Mouse (Mus musculus) myocyte (in vitro differentiated cells): Measurements from ENCODE around the gene Foxc1. TPM values are rescaled to one million over a fixed set of nuclear protein-coding genes. Genes with fewer than 3 reads are reported as not detected.

Experiments
- H3K27me3 ChIP-seq: one replicate; pipeline ENCODE4 v1.6.1; 2011; ENCODE audit not compliant: control insufficient read depth, insufficient read depth, insufficient read length
- H3K36me3 ChIP-seq: one replicate; pipeline ENCODE4 v1.6.1; 2011; ENCODE audit not compliant: control insufficient read depth, insufficient read depth
- H3K4me2 ChIP-seq: one replicate; pipeline ENCODE4 v1.6.1; 2011; ENCODE audit warnings: low read depth, control low read depth
- H3K4me3 ChIP-seq: one replicate; pipeline ENCODE4 v1.5.1; 2011; ENCODE audit warnings: mild to moderate bottlenecking, control low read depth, moderate library complexity
- H3K79me2 ChIP-seq: one replicate; pipeline ENCODE4 v1.6.1; 2011; ENCODE audit not compliant: control insufficient read depth, insufficient read depth
- H3ac ChIP-seq: one replicate; pipeline ENCODE4 v1.6.1; 2011; ENCODE audit not compliant: control insufficient read depth, insufficient read length
- CEBPB ChIP-seq: IDR thresholded peaks from 2 replicates; pipeline ENCODE4 v1.6.1; 2011; ENCODE audit warnings: mild to moderate bottlenecking, moderate library complexity; ENCODE audit not compliant: poor library complexity, insufficient read depth, severe bottlenecking
- E2F4 ChIP-seq: IDR thresholded peaks from one replicate; pipeline ENCODE4 v1.6.1; 2011; ENCODE audit warnings: mild to moderate bottlenecking, control low read depth, moderate library complexity; ENCODE audit not compliant: insufficient read depth
- MAX ChIP-seq: IDR thresholded peaks from one replicate; pipeline ENCODE4 v1.6.1; 2011; ENCODE audit warnings: low read depth, mild to moderate bottlenecking, control low read depth
- MYOD1 ChIP-seq, 3 experiments: IDR thresholded peaks; one replicate each; pipeline ENCODE4 v1.6.1; 2011; ENCODE audit warnings: control low read depth in 2 of 3, low read depth in 2 of 3, mild to moderate bottlenecking in 2 of 3, moderate library complexity in 1 of 3; ENCODE audit not compliant: insufficient read length in 2 of 3, control insufficient read depth in 1 of 3
- MYOG ChIP-seq, 3 experiments: IDR thresholded peaks; one replicate each; pipeline ENCODE4 v1.6.1; 2011; ENCODE audit warnings: control low read depth in 2 of 3, low read depth in 2 of 3, mild to moderate bottlenecking in 2 of 3; ENCODE audit not compliant: insufficient read length in 2 of 3, control insufficient read depth in 1 of 3, insufficient read depth in 1 of 3
- POLR2A ChIP-seq: IDR thresholded peaks from one replicate; pipeline ENCODE4 v1.6.1; 2011; ENCODE audit warnings: low read depth, mild to moderate bottlenecking, control low read depth, moderate library complexity; ENCODE audit not compliant: insufficient read length
- POLR2AphosphoS2 ChIP-seq: IDR thresholded peaks from one replicate; pipeline ENCODE4 v1.6.1; 2011; ENCODE audit warnings: low read depth, control low read depth; ENCODE audit not compliant: insufficient read length
- REST ChIP-seq: IDR thresholded peaks from one replicate; pipeline ENCODE4 v1.6.1; 2011; ENCODE audit warnings: mild to moderate bottlenecking, control low read depth, moderate library complexity; ENCODE audit not compliant: insufficient read depth, insufficient read length
- SRF ChIP-seq: IDR thresholded peaks from one replicate; pipeline ENCODE4 v1.6.1; 2011; ENCODE audit warnings: low read depth; ENCODE audit not compliant: control insufficient read depth, insufficient read length
- TCF12 ChIP-seq: IDR thresholded peaks from one replicate; pipeline ENCODE4 v1.6.1; 2011; ENCODE audit warnings: mild to moderate bottlenecking, control low read depth; ENCODE audit not compliant: poor library complexity, insufficient read depth, severe bottlenecking
- TCF3 ChIP-seq: IDR thresholded peaks from one replicate; pipeline ENCODE4 v1.6.1; 2011; ENCODE audit warnings: low read depth, control low read depth; ENCODE audit not compliant: insufficient read length
- USF1 ChIP-seq: IDR thresholded peaks from one replicate; pipeline ENCODE4 v1.6.1; 2011; ENCODE audit warnings: low read depth, mild to moderate bottlenecking, control low read depth, moderate library complexity
- polyA plus RNA-seq: library from polyadenylated mRNA; unstranded; fragments of >200 nt; fragmentation: generic; extraction: Trizol; gene quantifications from one replicate; pipeline ENCODE4 v1.2.1, GENCODE M21; 2012; ENCODE audit warnings: missing spikeins

The Foxc1 gene
- polyA plus RNA-seq, 1 experiment, result 3.4 TPM

DNA sequence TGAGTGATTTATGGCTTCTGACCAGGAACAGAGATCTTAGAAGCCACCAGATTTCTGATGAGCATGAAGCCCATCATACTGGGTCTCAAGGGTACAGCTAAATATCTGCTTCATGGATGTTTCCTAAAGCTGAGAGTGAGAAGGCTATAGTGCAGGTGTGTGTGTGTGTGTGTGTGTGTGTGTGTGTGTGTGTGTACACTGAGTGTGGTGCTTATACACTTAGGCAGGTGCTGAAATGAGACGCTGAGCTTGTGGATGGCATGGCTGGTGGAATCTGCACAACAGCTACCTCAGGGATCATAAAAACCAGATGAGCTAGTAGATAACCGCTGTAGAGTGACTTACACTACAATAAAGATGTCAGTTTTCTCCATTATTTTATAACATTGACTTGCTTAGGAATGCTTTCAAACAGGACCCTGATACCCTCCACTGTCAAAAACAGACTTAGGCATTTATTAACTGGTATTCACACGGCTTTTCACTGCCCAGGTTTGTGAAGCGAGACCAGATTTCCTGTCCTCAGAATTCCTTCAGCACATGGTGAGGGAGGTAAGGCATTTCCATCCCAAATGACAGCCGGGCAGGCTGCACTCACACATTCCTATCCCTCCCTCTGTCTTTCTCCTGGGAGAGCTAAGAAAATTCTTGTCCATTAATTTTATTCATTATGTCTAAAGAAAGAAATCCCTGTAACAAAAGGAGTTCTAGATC, 43.0 kb downstream of the Foxc1 start:
- Histone ChIP-seq H3ac (no peak overlapping the region), H3K4me3 (no peak overlapping the region), H3K36me3 (no peaks in the 10 kb centered on the region), H3K27me3 (no peaks in the 10 kb centered on the region), H3K79me2 (no peaks in the 10 kb centered on the region), H3K4me2 (no peak overlapping the region)
- no peak for TF ChIP-seq POLR2AphosphoS2
- no peak for TF ChIP-seq CEBPB
- TF ChIP-seq E2F4, result no peak
- TF ChIP-seq MAX, result no peak
- TF ChIP-seq MYOG (IDR thresholded peaks at IDR 0.05; ENCODE audit: control insufficient read depth in 1 of 3, insufficient read depth in 1 of 3, insufficient read length in 2 of 3, low read depth in 2 of 3), result no peak
- no peak for TF ChIP-seq REST
- no peak for TF ChIP-seq USF1
- no peak for TF ChIP-seq MYOD1 (IDR thresholded peaks at IDR 0.05; ENCODE audit: control insufficient read depth in 1 of 3, insufficient read length in 2 of 3, low read depth in 2 of 3)
- TF ChIP-seq POLR2A, result no peak

DNA sequence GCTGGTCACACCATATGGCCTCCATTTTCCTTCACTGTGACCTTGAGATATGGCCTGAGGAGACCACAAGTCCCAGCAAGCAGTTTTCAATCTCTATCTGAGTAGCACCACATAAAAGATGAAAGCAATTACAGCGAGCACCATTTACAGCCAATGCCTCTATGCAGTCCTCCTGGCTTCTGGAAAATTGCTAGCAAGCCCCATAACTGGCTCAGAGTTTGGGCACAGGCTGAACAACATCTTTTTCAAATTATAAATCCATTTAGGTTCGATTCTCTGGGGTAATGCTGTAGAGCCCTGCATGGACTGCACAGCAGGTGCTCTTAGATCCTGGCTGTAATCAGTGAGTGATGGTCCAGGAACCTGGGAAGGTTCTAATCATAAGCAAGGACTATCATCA, 47.1 kb downstream of the Foxc1 start:
- H3K79me2 ChIP-seq, result no peaks in the 10 kb centered on the region
- no peak overlapping the region for H3ac ChIP-seq
- H3K4me3 ChIP-seq, result no peak overlapping the region
- no peak overlapping the region for H3K4me2 ChIP-seq
- H3K27me3 ChIP-seq, result no peaks in the 10 kb centered on the region
- H3K36me3 ChIP-seq, result no peaks in the 10 kb centered on the region
- TF ChIP-seq USF1, result no peak
- no peak for TF ChIP-seq CEBPB
- no peak for TF ChIP-seq POLR2AphosphoS2
- no peak for TF ChIP-seq SRF
- no peak for TF ChIP-seq REST
- TF ChIP-seq MYOG (IDR thresholded peaks at IDR 0.05; ENCODE audit: control insufficient read depth in 1 of 3, insufficient read depth in 1 of 3, insufficient read length in 2 of 3, low read depth in 2 of 3), result no peak
- TF ChIP-seq MAX, result no peak
- no peak for TF ChIP-seq TCF3
- TF ChIP-seq MYOD1 (IDR thresholded peaks at IDR 0.05; ENCODE audit: control insufficient read depth in 1 of 3, insufficient read length in 2 of 3, low read depth in 2 of 3), result no peak

DNA sequence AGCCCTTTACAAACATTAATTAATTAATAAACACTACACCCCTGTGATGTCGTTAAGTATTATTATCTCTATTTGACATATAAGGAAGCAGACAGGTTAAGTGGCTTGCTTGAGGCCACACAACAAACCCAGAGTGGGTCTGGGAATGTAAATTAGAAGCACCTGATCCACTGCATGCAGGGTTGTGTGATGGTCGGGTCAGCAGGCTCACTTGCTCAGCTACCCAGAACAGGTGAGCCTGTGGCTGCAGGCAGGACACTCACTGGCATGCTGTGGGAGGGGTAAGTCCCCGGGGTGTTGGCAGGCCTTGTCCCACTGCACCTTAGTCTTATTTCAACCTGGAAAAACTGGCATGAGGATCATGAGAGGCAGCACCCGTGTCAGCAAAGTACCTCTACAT, 47.6 kb downstream of the Foxc1 start:
- no peaks in the 10 kb centered on the region for H3K27me3 ChIP-seq

DNA sequence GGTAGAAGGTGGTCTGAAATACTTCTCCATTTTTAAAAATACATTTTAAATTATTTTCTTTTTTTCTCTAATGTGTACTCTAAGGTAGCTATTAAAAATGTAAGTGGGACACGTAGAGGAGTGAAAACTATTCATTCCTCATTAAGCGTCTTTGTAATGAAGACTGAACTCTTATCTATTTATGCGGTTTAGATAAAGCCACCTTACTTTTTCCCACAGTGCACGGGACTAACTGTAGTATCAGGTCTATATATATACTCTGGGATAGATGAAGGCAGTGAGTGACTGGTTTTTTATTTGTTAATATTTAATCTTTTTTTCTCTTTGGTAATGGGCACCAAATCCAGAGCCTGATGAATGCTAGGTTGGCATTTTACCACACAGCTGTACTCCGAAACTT, 53.8 kb downstream of the Foxc1 start:
- H3K4me2 ChIP-seq, result no peak overlapping the region
- no peaks in the 10 kb centered on the region for H3K79me2 ChIP-seq
- no peaks in the 10 kb centered on the region for H3K36me3 ChIP-seq
- no peaks in the 10 kb centered on the region for H3K27me3 ChIP-seq
- TF ChIP-seq CEBPB, result no peak
- TF ChIP-seq E2F4, result no peak
- no peak for TF ChIP-seq MYOD1 (IDR thresholded peaks at IDR 0.05; ENCODE audit: control insufficient read depth in 1 of 3, insufficient read length in 2 of 3, low read depth in 2 of 3)
- no peak for TF ChIP-seq USF1
- no peak for TF ChIP-seq TCF3
- no peak for TF ChIP-seq MYOG (IDR thresholded peaks at IDR 0.05; ENCODE audit: control insufficient read depth in 1 of 3, insufficient read depth in 1 of 3, insufficient read length in 2 of 3, low read depth in 2 of 3)
- TF ChIP-seq POLR2AphosphoS2, result no peak
- TF ChIP-seq REST, result no peak
- no peak for TF ChIP-seq MAX
- no peak for TF ChIP-seq POLR2A
- no peak for TF ChIP-seq SRF
- TF ChIP-seq TCF12, result no peak
- H3ac ChIP-seq, result no peak overlapping the region
- H3K4me3 ChIP-seq, result no peak overlapping the region

More for the DNA sequence above, 47.6 kb downstream of the Foxc1 start:
- Histone ChIP-seq H3ac (no peak overlapping the region), H3K36me3 (no peaks in the 10 kb centered on the region), H3K4me2 (no peak overlapping the region), H3K79me2 (no peaks in the 10 kb centered on the region), H3K4me3 (no peak overlapping the region)
- TF ChIP-seq CEBPB, result no peak
- no peak for TF ChIP-seq REST
- TF ChIP-seq MYOD1 (IDR thresholded peaks at IDR 0.05; ENCODE audit: control insufficient read depth in 1 of 3, insufficient read length in 2 of 3, low read depth in 2 of 3), result no peak
- TF ChIP-seq USF1, result no peak
- no peak for TF ChIP-seq POLR2A
- TF ChIP-seq TCF3, result no peak
- TF ChIP-seq TCF12, result no peak
- TF ChIP-seq MAX, result no peak
- TF ChIP-seq E2F4, result no peak
- TF ChIP-seq POLR2AphosphoS2, result no peak

Other genes starting within 250 kb of the Foxc1 start
- gene A530084C06Rik, start 247.3 kb upstream of the Foxc1 start, polyA plus RNA-seq, result not detected
- 4.5 TPM for gene Foxf2, start 180.8 kb upstream of the Foxc1 start, polyA plus RNA-seq